Mouse (Mus musculus): ENCODE results near the gene Mvb12a.

Gene Mvb12a

GRCm38 (mm10) chr8:71542632-71543343, at the start of gene Mvb12a:
Mvb12a (plus strand) TSS chr8:71542922.
- peak; percentile 96 for DNase-seq (ENCODE audit: low read depth)

- peak; percentile 87 for DNase-seq (ENCODE audit: low read depth)
Observed at GRCm38 (mm10) chr8:71495039-71495438, 47.7 kb upstream of the Mvb12a start.

- DNase-seq (ENCODE audit: low read depth), result no peak
Observed at GRCm38 (mm10) chr8:71495811-71496210, 46.9 kb upstream of the Mvb12a start.

GRCm38 (mm10) chr8:71496481-71496880, 46.2 kb upstream of the Mvb12a start:
- no peak for DNase-seq (ENCODE audit: low read depth)

- DNase-seq (ENCODE audit: low read depth), result no peak
Observed at GRCm38 (mm10) chr8:71497077-71497645, 45.6 kb upstream of the Mvb12a start.

- no peak for DNase-seq (ENCODE audit: low read depth)
Observed at GRCm38 (mm10) chr8:71497881-71498501, 44.7 kb upstream of the Mvb12a start.

GRCm38 (mm10) chr8:71498816-71499690, 43.7 kb upstream of the Mvb12a start:
- no peak for DNase-seq (ENCODE audit: low read depth)

- DNase-seq (ENCODE audit: low read depth), result no peak
Observed at GRCm38 (mm10) chr8:71504349-71504748, 38.4 kb upstream of the Mvb12a start.

- DNase-seq (ENCODE audit: low read depth), result no peak
Observed at GRCm38 (mm10) chr8:71505326-71505725, 37.4 kb upstream of the Mvb12a start.

GRCm38 (mm10) chr8:71505979-71506378, 36.7 kb upstream of the Mvb12a start:
- DNase-seq (ENCODE audit: low read depth), result no peak

GRCm38 (mm10) chr8:71507589-71508104, 35.1 kb upstream of the Mvb12a start:
- DNase-seq (ENCODE audit: low read depth), result no peak

- DNase-seq (ENCODE audit: low read depth), result no peak
Observed at GRCm38 (mm10) chr8:71509316-71509715, 33.4 kb upstream of the Mvb12a start.

- no peak for DNase-seq (ENCODE audit: low read depth)
Observed at GRCm38 (mm10) chr8:71511644-71512043, 31.1 kb upstream of the Mvb12a start, which contains the start of gene Plvap. Plvap (minus strand) TSS chr8:71511752.

- no peak for DNase-seq (ENCODE audit: low read depth)
Observed at GRCm38 (mm10) chr8:71513018-71513754, 29.5 kb upstream of the Mvb12a start.

GRCm38 (mm10) chr8:71515043-71515442, 27.7 kb upstream of the Mvb12a start:
- no peak for DNase-seq (ENCODE audit: low read depth)

GRCm38 (mm10) chr8:71516786-71517185, 25.9 kb upstream of the Mvb12a start:
- no peak for DNase-seq (ENCODE audit: low read depth)

- DNase-seq (ENCODE audit: low read depth), result peak; percentile 84
Observed at GRCm38 (mm10) chr8:71519037-71519825, 23.5 kb upstream of the Mvb12a start.

GRCm38 (mm10) chr8:71521634-71522033, 21.1 kb upstream of the Mvb12a start:
- DNase-seq (ENCODE audit: low read depth), result peak; percentile 96

- DNase-seq (ENCODE audit: low read depth), result no peak
Observed at GRCm38 (mm10) chr8:71525226-71526050, 17.3 kb upstream of the Mvb12a start, which contains the start of gene Ccdc194. Ccdc194 (minus strand) TSS chr8:71525711.
